Mouse (Mus musculus) ovary, adult 18-20 months (tissue): ENCODE results near the gene Gm815.

ENCODE experiments used
- DNase-seq: peaks from one replicate; pipeline ENCODE4 v3.0.0; 2022; ENCODE audit warnings: low spot score, mixed read lengths

Gm815 gene

DNA sequence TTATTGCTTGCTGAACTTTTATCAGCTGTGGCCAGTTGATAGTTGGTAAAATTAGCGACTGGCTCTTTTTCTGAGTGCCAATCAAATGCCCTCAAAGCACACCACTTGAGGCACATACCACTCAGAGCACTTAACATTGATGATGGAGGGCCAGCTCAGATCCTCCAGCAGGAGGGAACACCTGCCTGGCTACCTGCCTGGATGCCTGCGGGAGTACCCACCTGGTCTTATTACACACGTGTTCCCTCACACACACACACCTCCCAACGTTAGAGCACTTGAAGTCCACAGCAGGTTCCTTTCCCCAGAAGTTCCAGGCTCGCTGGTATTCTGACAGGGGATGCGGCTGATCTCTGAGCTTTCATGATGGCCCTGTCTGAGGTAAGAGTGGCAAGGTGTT lies at the start of gene Gm815:
Gene Gm815 (plus strand): TSS at position 266 of the 400 bp plus-strand sequence.
- DNase-seq = no peak

GRCm38 (mm10) chr19:26837626-26838025 lies 48.1 kb upstream of the Gm815 start:
- no peak for DNase-seq

DNA sequence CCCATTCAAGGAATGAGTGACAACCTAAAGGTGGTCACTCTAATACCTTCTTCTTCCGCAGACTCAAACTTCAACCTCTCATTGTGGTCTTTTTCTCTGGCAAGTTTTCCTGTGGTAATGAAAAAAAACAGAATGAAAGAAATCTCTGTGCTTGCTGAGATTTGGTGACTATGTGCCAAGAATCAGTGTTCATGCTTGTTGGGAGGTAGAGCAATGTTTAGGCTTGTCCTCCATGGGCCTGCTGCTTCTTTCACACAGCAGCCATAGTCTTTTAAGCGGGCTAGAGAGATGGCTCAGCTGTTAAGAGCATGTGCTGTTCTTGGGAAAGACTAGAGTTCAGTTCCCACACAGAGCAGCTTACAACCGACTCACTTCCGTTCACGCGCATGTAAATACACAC lies 41.8 kb upstream of the Gm815 start:
- DNase-seq = no peak

GRCm38 (mm10) chr19:26844813-26845212 lies 40.9 kb upstream of the Gm815 start:
- no peak for DNase-seq

DNA sequence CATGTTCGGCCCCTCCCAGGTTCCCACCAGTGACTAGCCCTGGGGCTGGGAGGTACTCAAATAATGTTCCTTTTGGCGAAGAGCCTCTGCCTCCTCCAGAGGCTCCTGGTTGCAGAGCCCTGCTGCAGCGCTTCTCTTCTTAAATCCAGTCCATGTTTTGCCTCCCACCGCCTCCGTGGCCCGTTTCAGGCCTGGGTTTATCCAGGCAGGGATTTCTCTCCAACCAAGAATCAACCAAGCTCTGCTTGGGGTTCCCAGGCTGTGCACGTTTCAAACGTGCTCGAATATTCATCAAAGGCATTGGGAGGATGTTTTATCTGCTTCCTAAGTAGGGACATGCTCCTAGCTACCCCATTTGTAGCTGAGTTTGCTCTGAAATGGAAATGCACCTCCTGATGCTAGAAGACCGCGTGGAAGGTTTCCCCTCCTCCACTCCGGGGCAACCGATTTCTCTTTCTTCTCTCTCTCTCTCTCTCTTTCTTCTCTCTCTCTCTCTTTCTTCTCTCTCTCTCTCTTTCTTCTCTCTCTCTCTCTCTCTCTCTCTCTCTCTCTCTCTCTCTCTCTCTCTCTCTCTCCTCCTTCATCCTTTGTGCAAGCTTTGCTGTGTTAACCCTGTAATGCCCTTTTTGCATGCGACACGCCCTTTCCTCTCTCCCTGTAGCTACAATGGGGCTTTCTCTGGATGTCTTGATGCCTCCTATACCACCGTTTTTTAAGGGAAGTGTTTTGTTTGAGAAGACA lies 40.2 kb upstream of the Gm815 start:
- DNase-seq = peak; percentile 63

DNA sequence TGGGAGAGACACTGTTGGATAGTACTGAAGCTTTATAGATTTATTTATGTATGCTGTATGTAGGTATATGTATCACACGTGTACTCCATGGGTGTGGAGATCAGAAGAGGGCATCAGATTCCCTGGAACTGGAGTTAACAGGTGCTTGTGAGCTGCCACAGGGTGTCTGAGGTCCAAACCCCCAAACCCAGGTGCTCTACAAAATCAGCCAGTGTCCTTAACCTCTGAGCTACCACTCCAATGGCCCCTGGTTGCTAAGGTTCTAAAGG lies 39.7 kb upstream of the Gm815 start:
- no peak for DNase-seq

- no peak for DNase-seq
Measured at GRCm38 (mm10) chr19:26851017-26851782, 34.5 kb upstream of the Gm815 start.

DNA sequence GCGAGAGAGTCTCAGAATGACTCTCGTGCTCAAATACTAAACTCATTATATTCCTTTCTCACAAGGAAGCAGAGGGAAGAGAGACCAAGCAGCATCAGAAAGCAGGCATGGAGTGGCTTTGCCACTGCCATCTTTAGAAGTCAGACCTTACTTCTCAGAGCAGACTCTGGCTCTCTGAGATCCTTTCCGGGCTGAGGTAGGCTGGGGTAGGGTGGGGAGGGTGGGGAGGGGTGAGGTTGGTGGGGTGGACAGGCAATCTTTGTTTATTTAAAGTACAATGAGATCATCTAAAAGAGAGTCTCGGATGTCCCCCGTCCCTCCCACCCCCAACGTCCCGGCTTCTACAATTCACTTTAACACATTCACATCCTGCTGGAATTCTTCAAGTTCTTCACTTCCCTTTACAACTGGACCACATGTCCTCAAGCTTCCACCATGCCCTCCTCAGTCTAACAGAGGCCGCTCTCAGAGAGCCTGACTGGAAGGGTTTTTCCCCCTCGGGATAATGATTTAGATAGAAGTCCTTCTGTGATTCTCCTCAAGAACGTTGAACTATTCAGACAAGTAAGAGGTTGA lies 33.3 kb upstream of the Gm815 start:
- no peak for DNase-seq

GRCm38 (mm10) chr19:26853701-26854282 lies 31.9 kb upstream of the Gm815 start:
- no peak for DNase-seq

- peak; percentile 28 for DNase-seq
Measured at GRCm38 (mm10) chr19:26854661-26855060, 31.0 kb upstream of the Gm815 start.

- DNase-seq = no peak
Measured at GRCm38 (mm10) chr19:26855152-26855551, 30.5 kb upstream of the Gm815 start.

GRCm38 (mm10) chr19:26858427-26859194 lies 27.1 kb upstream of the Gm815 start:
- no peak for DNase-seq

GRCm38 (mm10) chr19:26859195-26859570 lies 26.5 kb upstream of the Gm815 start:
- peak; percentile 49 for DNase-seq

- peak; percentile 83 for DNase-seq
Measured at GRCm38 (mm10) chr19:26863662-26864061, 22.0 kb upstream of the Gm815 start.

GRCm38 (mm10) chr19:26864975-26865690 lies 20.5 kb upstream of the Gm815 start:
- no peak for DNase-seq

DNA sequence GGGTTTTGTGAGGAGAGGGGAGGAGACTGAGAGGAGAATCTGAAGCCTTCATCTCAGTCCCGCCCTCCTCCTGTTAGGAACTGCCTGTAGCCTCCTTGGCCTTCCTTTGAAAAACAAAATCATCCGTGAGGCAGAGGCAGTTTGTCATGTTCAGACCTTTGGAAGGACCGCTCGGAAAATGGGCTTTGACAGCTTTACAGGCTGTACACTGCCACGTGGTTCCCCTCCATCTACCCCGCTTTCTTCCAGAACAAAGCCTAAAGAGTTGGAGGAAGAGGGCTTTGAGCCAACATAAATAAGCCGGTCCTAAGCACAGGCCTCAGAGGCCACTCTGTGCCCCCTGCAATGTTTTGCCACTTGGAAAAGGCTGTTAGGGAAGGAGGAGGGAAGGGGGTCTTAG lies 19.9 kb upstream of the Gm815 start:
- DNase-seq = no peak

DNA sequence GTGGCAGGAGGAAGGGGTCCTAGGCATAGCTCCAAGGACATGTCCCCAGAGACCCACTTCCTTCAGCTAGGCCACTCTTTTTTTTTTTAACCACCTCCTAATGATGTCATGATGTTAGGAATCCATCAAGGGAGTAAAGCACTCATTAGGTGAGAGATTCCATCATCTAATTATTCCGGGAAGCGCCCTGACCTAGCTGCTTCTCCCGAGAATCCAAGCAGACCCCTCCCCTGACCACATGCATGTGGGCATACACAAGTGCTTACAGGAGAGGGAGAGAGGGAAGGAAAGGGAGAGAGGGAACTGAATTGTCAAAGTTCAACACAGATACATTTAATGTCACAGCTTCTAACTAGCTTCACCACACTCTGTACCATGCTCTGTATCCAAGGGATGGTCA lies 16.1 kb upstream of the Gm815 start:
- no peak for DNase-seq

DNA sequence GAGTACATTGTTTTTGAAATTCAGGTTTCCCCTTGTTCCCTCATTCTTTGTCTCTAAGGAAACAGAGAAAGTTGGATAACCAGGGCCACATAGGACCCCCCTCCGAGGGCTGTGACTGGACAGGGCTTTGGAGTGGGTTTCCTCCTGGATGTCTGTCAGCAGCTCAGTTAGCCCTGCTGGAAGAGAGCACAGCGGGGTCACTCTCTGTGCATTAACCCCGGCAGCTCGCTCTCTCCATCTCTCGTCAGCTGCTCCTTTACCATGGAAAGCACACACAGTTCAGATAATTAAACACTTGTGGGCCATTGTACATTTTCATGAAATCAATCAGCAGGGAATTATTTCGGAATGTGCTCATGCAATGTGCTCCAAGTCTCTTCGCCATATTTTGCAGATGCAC lies 15.4 kb upstream of the Gm815 start:
- no peak for DNase-seq

DNA sequence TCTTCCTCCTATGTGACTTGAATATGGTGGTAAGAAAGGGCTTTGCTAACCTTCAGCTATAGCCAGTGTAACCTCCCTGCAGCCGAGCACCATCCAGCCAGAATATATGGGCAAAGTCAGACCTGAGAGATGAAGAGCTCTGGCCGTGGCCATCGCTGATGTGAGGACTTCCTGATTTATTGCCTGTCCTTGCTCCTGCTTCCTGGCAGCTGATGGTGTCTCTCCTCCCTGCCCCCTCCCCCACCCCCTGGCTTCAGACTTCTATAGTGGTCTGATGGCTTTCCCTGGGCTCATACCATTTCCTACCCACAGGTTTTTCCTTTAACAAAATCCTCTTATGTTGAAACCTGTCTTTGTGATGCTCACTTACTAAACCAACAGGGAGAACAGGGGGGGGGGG lies 14.6 kb upstream of the Gm815 start:
- DNase-seq = no peak

DNA sequence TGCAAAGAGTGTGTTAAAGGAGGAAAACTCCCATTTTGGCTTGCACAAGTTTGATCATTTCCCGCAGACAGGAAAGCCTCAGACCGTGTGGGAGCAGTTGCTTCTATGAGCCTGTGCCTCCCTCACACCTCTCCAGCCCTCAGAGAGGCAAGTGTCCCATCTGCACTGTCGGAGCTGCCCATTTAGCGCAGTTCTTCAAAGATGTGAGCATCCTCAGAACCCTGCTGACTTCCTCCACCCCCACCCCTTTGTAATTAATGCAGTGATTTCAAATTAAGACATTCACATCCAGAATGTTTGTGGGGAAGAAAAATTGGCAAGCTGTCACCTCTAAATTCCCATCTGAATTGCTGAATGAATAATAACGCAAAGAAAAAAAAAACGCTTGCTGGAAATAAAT lies 12.8 kb upstream of the Gm815 start:
- no peak for DNase-seq

- no peak for DNase-seq
Measured at GRCm38 (mm10) chr19:26875601-26876000, 10.1 kb upstream of the Gm815 start.
